Mouse (Mus musculus) hindbrain, postnatal 0 days (tissue): ENCODE results near the gene Txndc2. TPM values are rescaled to one million over a fixed set of nuclear protein-coding genes. Genes with fewer than 3 reads are reported as not detected.

Experiments
- ATAC-seq: fragments of 200-750 bp; cut with Nextera tagmentation; 2 replicates; pipeline ENCODE4 v1.8.0; 2017; ENCODE audit warnings: mild to moderate bottlenecking, moderate TSS enrichment, moderate library complexity
- DNase-seq: peaks from one replicate; pipeline ENCODE4 v3.0.0-alpha.2; 2015; ENCODE audit warnings: low spot score
- H3K27ac ChIP-seq: fragments of 300-500 bp; sonication (generic); 2 replicates; pipeline ENCODE4 v1.5.1; 2014; ENCODE audit warnings: mild to moderate bottlenecking
- H3K27me3 ChIP-seq: fragments of 300-500 bp; sonication (generic); 2 replicates; pipeline ENCODE4 v1.6.1; 2014; ENCODE audit warnings: low read length, mixed read lengths; ENCODE audit not compliant: insufficient read depth
- H3K36me3 ChIP-seq: fragments of 300-500 bp; sonication (generic); 2 replicates; pipeline ENCODE4 v1.6.1; 2014; ENCODE audit warnings: low read length, mixed read lengths; ENCODE audit not compliant: insufficient read depth
- H3K4me1 ChIP-seq: fragments of 300-500 bp; sonication (generic); 2 replicates; pipeline ENCODE4 v1.6.1; 2014; ENCODE audit warnings: antibody characterized with exemption, low read length, mixed read lengths; ENCODE audit not compliant: insufficient read depth
- H3K4me2 ChIP-seq: fragments of 300-500 bp; sonication (generic); 2 replicates; pipeline ENCODE4 v1.6.1; 2014; ENCODE audit warnings: low read depth, mild to moderate bottlenecking, low read length, moderate library complexity, mixed read lengths
- H3K4me3 ChIP-seq: fragments of 300-500 bp; sonication (generic); 2 replicates; pipeline ENCODE4 v1.5.1; 2014; ENCODE audit warnings: low read length
- H3K9ac ChIP-seq: fragments of 300-500 bp; sonication (generic); replicated peaks from 2 replicates; pipeline ENCODE4 v1.6.1; 2014; ENCODE audit warnings: mild to moderate bottlenecking, low read length, moderate library complexity, mixed read lengths
- H3K9me3 ChIP-seq: fragments of 300-500 bp; sonication (generic); 2 replicates; pipeline ENCODE4 v1.6.1; 2016; ENCODE audit warnings: low read length, mixed read lengths
- CTCF ChIP-seq: IDR thresholded peaks from 2 replicates; pipeline ENCODE4 v1.5.1; 2016; ENCODE audit warnings: antibody characterized with exemption, control low read depth, low read depth
- WGBS: fragments of 180-500 bp; shearing (Covaris S2); extraction: QIAGEN DNeasy Blood & Tissue Kit; methylation state at CpG from one replicate; pipeline ENCODE4 v1.1.7; 2014; 5-methylcytosine and 5-hydroxymethylcytosine counted together
- polyA plus RNA-seq: library from polyadenylated mRNA; unstranded; fragments of >200 nt; fragmentation: Nextera tagmentation; extraction: Ambion mirVana; gene quantifications from 2 replicates; pipeline ENCODE4 v1.2.1, GENCODE M21; 2015
- total RNA-seq: library from RNA; depleted of rRNA; stranded (reverse); fragments of >200 nt; gene quantifications from 2 replicates; pipeline ENCODE4 v1.2.3, GENCODE M21; 2014; rRNA removed

Gene Txndc2
- not detected in 2 replicates for total RNA-seq
- 0.10 and 0.13 TPM in 2 replicates for polyA plus RNA-seq

GRCm38 (mm10) chr17:65641734-65642218, at the start of gene Txndc2:
Txndc2 (minus strand) TSS chr17:65642168.
- 85% methylated on average over 11 of the region's 11 CpGs for WGBS

GRCm38 (mm10) chr17:65683731-65684130, 41.8 kb upstream of the Txndc2 start:
- no peak for TF ChIP-seq CTCF
- no peaks in the 10 kb centered on the region for H3K27me3 ChIP-seq
- peak overlapping the region; percentile 70; the same call in 1 of the 2 replicates for H3K27ac ChIP-seq
- H3K4me3 ChIP-seq: no peak overlapping the region
- no peak overlapping the region for H3K4me2 ChIP-seq
- H3K4me1 ChIP-seq: no peaks in the 10 kb centered on the region
- no peak overlapping the region for H3K9ac ChIP-seq
- WGBS: 53% methylated on average over 2 of the region's 2 CpGs
- no peaks in the 10 kb centered on the region for H3K36me3 ChIP-seq
- ATAC-seq (peak; percentile 72), DNase-seq (peak; percentile 78)
- no peaks in the 10 kb centered on the region for H3K9me3 ChIP-seq

More at GRCm38 (mm10) chr17:65641734-65642218, at the start of gene Txndc2:
- Histone ChIP-seq H3K9ac (0 out of 2 replicates have a peak within 1 kb of the TSS, but pooled peaks have one; percentile 28), H3K4me3 (no peak within 1 kb of the TSS), H3K36me3 (no peaks in the 10 kb centered on the region), H3K27ac (peak within 1 kb of the TSS; percentile 70), H3K4me2 (no peak within 1 kb of the TSS; the same call in 1 of the 2 replicates), H3K9me3 (no peaks in the 10 kb centered on the region), H3K27me3 (no peaks in the 10 kb centered on the region), H3K4me1 (no peaks in the 10 kb centered on the region)
- TF ChIP-seq CTCF: no peak
- DNase-seq (no peak), ATAC-seq (no peak)

- no peak overlapping the region for H3K4me3 ChIP-seq
- ATAC-seq: peak; percentile 64
- no peaks in the 10 kb centered on the region for H3K4me1 ChIP-seq
- DNase-seq: no peak
- no peaks in the 10 kb centered on the region for H3K36me3 ChIP-seq
- H3K9me3 ChIP-seq: no peaks in the 10 kb centered on the region
- no peak for TF ChIP-seq CTCF
- peak overlapping the region; percentile 70; the same call in 1 of the 2 replicates for H3K27ac ChIP-seq
- H3K9ac ChIP-seq: no peak overlapping the region
- no peak overlapping the region for H3K4me2 ChIP-seq
- H3K27me3 ChIP-seq: no peaks in the 10 kb centered on the region
- 62% methylated on average over 3 of the region's 3 CpGs for WGBS
Observed at GRCm38 (mm10) chr17:65683316-65683715, 41.3 kb upstream of the Txndc2 start.

- Histone ChIP-seq H3K4me2 (no peak overlapping the region), H3K4me3 (no peak overlapping the region), H3K4me1 (no peaks in the 10 kb centered on the region), H3K27ac (no peak overlapping the region), H3K36me3 (no peaks in the 10 kb centered on the region), H3K9ac (no peak overlapping the region), H3K9me3 (no peaks in the 10 kb centered on the region), H3K27me3 (no peaks in the 10 kb centered on the region)
- ATAC-seq: no peak
- no peak for TF ChIP-seq CTCF
- WGBS: 80% methylated on average over 5 of the region's 5 CpGs
- DNase-seq: no peak
Observed at GRCm38 (mm10) chr17:65682071-65682680, 40.2 kb upstream of the Txndc2 start.

- DNase-seq: no peak
- H3K36me3 ChIP-seq: no peaks in the 10 kb centered on the region
- no peak overlapping the region for H3K9ac ChIP-seq
- TF ChIP-seq CTCF: no peak
- no peaks in the 10 kb centered on the region for H3K9me3 ChIP-seq
- no peak overlapping the region for H3K4me2 ChIP-seq
- 86% methylated on average over 6 of the region's 6 CpGs for WGBS
- no peak for ATAC-seq
- no peaks in the 10 kb centered on the region for H3K27me3 ChIP-seq
- no peaks in the 10 kb centered on the region for H3K4me1 ChIP-seq
- no peak overlapping the region for H3K4me3 ChIP-seq
- no peak overlapping the region for H3K27ac ChIP-seq
Observed at GRCm38 (mm10) chr17:65681516-65681915, 39.5 kb upstream of the Txndc2 start.

- Histone ChIP-seq H3K4me2 (no peak overlapping the region), H3K9ac (no peak overlapping the region), H3K27me3 (no peaks in the 10 kb centered on the region), H3K4me3 (no peak overlapping the region), H3K36me3 (no peaks in the 10 kb centered on the region), H3K27ac (no peak overlapping the region), H3K4me1 (no peaks in the 10 kb centered on the region), H3K9me3 (no peaks in the 10 kb centered on the region)
- 77% methylated on average over 2 of the region's 2 CpGs for WGBS
- ATAC-seq: no peak
- DNase-seq: no peak
- no peak for TF ChIP-seq CTCF
Observed at GRCm38 (mm10) chr17:65680801-65681412, 38.9 kb upstream of the Txndc2 start.
